Mouse (Mus musculus): Measurements from ENCODE around the gene Smarca4. TPM values are rescaled to one million over a fixed set of nuclear protein-coding genes. Genes with fewer than 3 reads are reported as not detected.

Smarca4 gene
- total and polyA plus RNA-seq, 2 experiments from 2014 or later: 22.2 to 55.9 TPM

GRCm38 (mm10) chr9:21671753-21672152 is 55.8 kb downstream of the Smarca4 start:
- no peaks in the 10 kb centered on the region for H3K4me1 ChIP-seq (ENCODE audit: control insufficient read depth, insufficient read depth)
- ATAC-seq (ENCODE audit: insufficient read depth, low read depth): no peak
- no peaks in the 10 kb centered on the region for H3K27me3 ChIP-seq (ENCODE audit: control insufficient read depth, insufficient read depth, low read length)
- H3K27ac ChIP-seq (ENCODE audit: low read depth): no peak overlapping the region
- TF ChIP-seq EP300 (IDR thresholded peaks at IDR 0.05; ENCODE audit: low read depth): no peak
- H3K4me2 ChIP-seq (ENCODE audit: low read depth, low read length): no peak overlapping the region
- no peak overlapping the region for H3K4me3 ChIP-seq (ENCODE audit: low read depth, low read length)
- DNase-seq (ENCODE audit: low spot score): no peak
- no peaks in the 10 kb centered on the region for H3K9me3 ChIP-seq (replicated peaks; ENCODE audit: control insufficient read depth, low read length)
- 84% methylated on average over 5 of the region's 5 CpGs for WGBS
- peaks cover 100% of the 10 kb centered on the region for H3K36me3 ChIP-seq (replicated peaks; ENCODE audit: control insufficient read depth, insufficient read depth, low read length)
- H3K9ac ChIP-seq (replicated peaks; ENCODE audit: low read depth, low read length): no peak overlapping the region

- TF ChIP-seq EP300 (IDR thresholded peaks at IDR 0.05; ENCODE audit: low read depth) (no peak), CTCF (IDR thresholded peaks at IDR 0.05; ENCODE audit: low read depth) (no peak)
- H3K4me2 ChIP-seq (ENCODE audit: low read depth, low read length): no peak overlapping the region
- peaks cover 92% of the 10 kb centered on the region for H3K36me3 ChIP-seq (replicated peaks; ENCODE audit: control insufficient read depth, insufficient read depth, low read length)
- H3K9ac ChIP-seq (replicated peaks; ENCODE audit: low read depth, low read length): no peak overlapping the region
- no peaks in the 10 kb centered on the region for H3K4me1 ChIP-seq (ENCODE audit: control insufficient read depth, insufficient read depth)
- H3K27ac ChIP-seq (ENCODE audit: low read depth): no peak overlapping the region
- no peaks in the 10 kb centered on the region for H3K9me3 ChIP-seq (replicated peaks; ENCODE audit: control insufficient read depth, low read length)
- no peak for DNase-seq (ENCODE audit: low spot score)
- WGBS: 94% methylated on average over 17 of the region's 17 CpGs
- no peak for ATAC-seq (ENCODE audit: insufficient read depth, low read depth)
- no peaks in the 10 kb centered on the region for H3K27me3 ChIP-seq (ENCODE audit: control insufficient read depth, insufficient read depth, low read length)
- no peak overlapping the region for H3K4me3 ChIP-seq (ENCODE audit: low read depth, low read length)
These were observed 61.7 kb downstream of the Smarca4 start for GRCm38 (mm10) chr9:21677706-21678105.

- TF ChIP-seq EP300 (IDR thresholded peaks at IDR 0.05; ENCODE audit: low read depth) (no peak), CTCF (IDR thresholded peaks at IDR 0.05; ENCODE audit: low read depth) (no peak)
- H3K4me1 ChIP-seq (ENCODE audit: control insufficient read depth, insufficient read depth): no peaks in the 10 kb centered on the region
- no peaks in the 10 kb centered on the region for H3K9me3 ChIP-seq (replicated peaks; ENCODE audit: control insufficient read depth, low read length)
- peaks cover 92% of the 10 kb centered on the region for H3K36me3 ChIP-seq (replicated peaks; ENCODE audit: control insufficient read depth, insufficient read depth, low read length)
- H3K27ac ChIP-seq (ENCODE audit: low read depth): no peak overlapping the region
- ATAC-seq (ENCODE audit: insufficient read depth, low read depth): no peak
- H3K9ac ChIP-seq (replicated peaks; ENCODE audit: low read depth, low read length): no peak overlapping the region
- DNase-seq (ENCODE audit: low spot score): no peak
- H3K27me3 ChIP-seq (ENCODE audit: control insufficient read depth, insufficient read depth, low read length): no peaks in the 10 kb centered on the region
- H3K4me2 ChIP-seq (ENCODE audit: low read depth, low read length): no peak overlapping the region
- 90% methylated on average over 4 of the region's 4 CpGs for WGBS
- H3K4me3 ChIP-seq (ENCODE audit: low read depth, low read length): no peak overlapping the region
These were observed 64.5 kb downstream of the Smarca4 start for GRCm38 (mm10) chr9:21680448-21680847.

- peak; percentile 39 for TF ChIP-seq CTCF (IDR thresholded peaks at IDR 0.05; ENCODE audit: low read depth)
- no peak for TF ChIP-seq EP300 (IDR thresholded peaks at IDR 0.05; ENCODE audit: low read depth)
- peaks cover 89% of the 10 kb centered on the region for H3K36me3 ChIP-seq (replicated peaks; ENCODE audit: control insufficient read depth, insufficient read depth, low read length)
- H3K27ac ChIP-seq (ENCODE audit: low read depth): no peak overlapping the region
- DNase-seq (ENCODE audit: low spot score): no peak
- no peak overlapping the region for H3K9ac ChIP-seq (replicated peaks; ENCODE audit: low read depth, low read length)
- WGBS: 86% methylated on average over 4 of the region's 4 CpGs
- H3K9me3 ChIP-seq (replicated peaks; ENCODE audit: control insufficient read depth, low read length): no peaks in the 10 kb centered on the region
- no peak for ATAC-seq (ENCODE audit: insufficient read depth, low read depth)
- no peak overlapping the region for H3K4me3 ChIP-seq (ENCODE audit: low read depth, low read length)
- H3K4me1 ChIP-seq (ENCODE audit: control insufficient read depth, insufficient read depth): no peaks in the 10 kb centered on the region
- no peak overlapping the region for H3K4me2 ChIP-seq (ENCODE audit: low read depth, low read length)
- H3K27me3 ChIP-seq (ENCODE audit: control insufficient read depth, insufficient read depth, low read length): no peaks in the 10 kb centered on the region
These were observed 66.9 kb downstream of the Smarca4 start for GRCm38 (mm10) chr9:21682827-21683226.

GRCm38 (mm10) chr9:21683897-21684296 is 67.9 kb downstream of the Smarca4 start:
- Histone ChIP-seq H3K36me3 (replicated peaks; ENCODE audit: control insufficient read depth, insufficient read depth, low read length) (peaks cover 84% of the 10 kb centered on the region), H3K4me1 (ENCODE audit: control insufficient read depth, insufficient read depth) (no peaks in the 10 kb centered on the region), H3K4me3 (ENCODE audit: low read depth, low read length) (no peak overlapping the region), H3K27me3 (ENCODE audit: control insufficient read depth, insufficient read depth, low read length) (no peaks in the 10 kb centered on the region), H3K4me2 (ENCODE audit: low read depth, low read length) (no peak overlapping the region), H3K9me3 (replicated peaks; ENCODE audit: control insufficient read depth, low read length) (no peaks in the 10 kb centered on the region), H3K9ac (replicated peaks; ENCODE audit: low read depth, low read length) (no peak overlapping the region), H3K27ac (ENCODE audit: low read depth) (no peak overlapping the region)
- DNase-seq (ENCODE audit: low spot score) (no peak), ATAC-seq (ENCODE audit: insufficient read depth, low read depth) (no peak)
- TF ChIP-seq EP300 (IDR thresholded peaks at IDR 0.05; ENCODE audit: low read depth): no peak
- no peak for TF ChIP-seq CTCF (IDR thresholded peaks at IDR 0.05; ENCODE audit: low read depth)
- 65% methylated on average over 3 of the region's 3 CpGs for WGBS

- peaks cover 75% of the 10 kb centered on the region for H3K36me3 ChIP-seq (replicated peaks; ENCODE audit: control insufficient read depth, insufficient read depth, low read length)
- H3K27me3 ChIP-seq (ENCODE audit: control insufficient read depth, insufficient read depth, low read length): no peaks in the 10 kb centered on the region
- no peak overlapping the region for H3K4me3 ChIP-seq (ENCODE audit: low read depth, low read length)
- WGBS: 33% methylated on average over 7 of the region's 7 CpGs
- no peaks in the 10 kb centered on the region for H3K9me3 ChIP-seq (replicated peaks; ENCODE audit: control insufficient read depth, low read length)
- no peak overlapping the region for H3K9ac ChIP-seq (replicated peaks; ENCODE audit: low read depth, low read length)
- H3K4me2 ChIP-seq (ENCODE audit: low read depth, low read length): no peak overlapping the region
- H3K4me1 ChIP-seq (ENCODE audit: control insufficient read depth, insufficient read depth): no peaks in the 10 kb centered on the region
- ATAC-seq (ENCODE audit: insufficient read depth, low read depth) (no peak), DNase-seq (ENCODE audit: low spot score) (no peak)
- peak overlapping the region; percentile 26; the same call in 1 of the 2 replicates for H3K27ac ChIP-seq (ENCODE audit: low read depth)
- TF ChIP-seq CTCF (IDR thresholded peaks at IDR 0.05; ENCODE audit: low read depth) (no peak), EP300 (IDR thresholded peaks at IDR 0.05; ENCODE audit: low read depth) (no peak)
These were observed 72.6 kb downstream of the Smarca4 start for GRCm38 (mm10) chr9:21688554-21688953.
